Mouse (Mus musculus): ENCODE data around the gene Map1b. TPM values are rescaled to one million over a fixed set of nuclear protein-coding genes. Genes with fewer than 3 reads are reported as not detected.
A peak's percentile ranks its signal among the peaks of the same experiment; 100 is the strongest.

Gene Map1b
- polyA plus RNA-seq, 1 experiment from 2014 or later: 1,780 TPM

DNA sequence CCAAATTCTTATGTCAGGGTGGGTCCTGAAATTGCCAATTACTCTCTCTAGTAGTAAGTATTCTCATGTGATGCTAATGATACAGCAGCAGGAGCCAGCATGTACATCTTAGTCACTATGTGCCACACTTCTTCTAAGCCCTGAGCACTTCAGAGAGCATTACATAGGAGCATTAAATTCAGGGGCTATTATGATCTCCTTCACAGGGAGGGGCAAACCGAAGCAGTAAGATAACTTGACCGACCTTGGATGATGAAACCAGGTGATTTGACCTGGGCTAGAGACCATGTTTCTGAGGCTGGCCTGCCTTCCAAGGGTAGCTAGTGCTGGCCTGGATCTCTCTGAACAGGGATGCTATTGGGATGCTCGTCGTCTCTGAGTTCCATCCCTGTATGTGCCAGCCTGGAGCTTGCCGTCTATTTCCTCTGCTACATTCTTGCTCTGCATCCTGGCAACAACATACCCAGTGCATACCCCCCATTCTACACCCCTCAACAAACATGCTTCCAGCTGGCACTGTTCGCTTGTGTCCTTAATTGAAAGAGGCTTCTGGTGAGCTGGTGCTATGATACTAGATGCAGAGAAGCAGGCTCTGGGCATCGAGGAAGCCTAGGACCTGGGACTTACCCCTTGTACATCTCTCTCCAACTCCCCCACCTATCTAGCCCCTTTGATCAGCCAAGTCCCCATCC lies 72.7 kb downstream of the Map1b start:
- peak overlapping the region; percentile 90 for H3K27ac ChIP-seq (replicated peaks)
- peak overlapping the region; percentile 13; the same call in 1 of the 2 replicates for H3K4me3 ChIP-seq
- H3K9me3 ChIP-seq: no peaks in the 10 kb centered on the region
- peak overlapping the region; percentile 51 for H3K9ac ChIP-seq
- H3K36me3 ChIP-seq: peaks cover 41% of the 10 kb centered on the region
- H3K4me1 ChIP-seq (replicated peaks): peaks cover 71% of the 10 kb centered on the region
- ATAC-seq (ENCODE audit: low read depth): peak; percentile 72
- H3K27me3 ChIP-seq: no peaks in the 10 kb centered on the region
- H3K4me2 ChIP-seq: peak overlapping the region; percentile 45
- WGBS: 28% methylated on average over 7 of the region's 7 CpGs

DNA sequence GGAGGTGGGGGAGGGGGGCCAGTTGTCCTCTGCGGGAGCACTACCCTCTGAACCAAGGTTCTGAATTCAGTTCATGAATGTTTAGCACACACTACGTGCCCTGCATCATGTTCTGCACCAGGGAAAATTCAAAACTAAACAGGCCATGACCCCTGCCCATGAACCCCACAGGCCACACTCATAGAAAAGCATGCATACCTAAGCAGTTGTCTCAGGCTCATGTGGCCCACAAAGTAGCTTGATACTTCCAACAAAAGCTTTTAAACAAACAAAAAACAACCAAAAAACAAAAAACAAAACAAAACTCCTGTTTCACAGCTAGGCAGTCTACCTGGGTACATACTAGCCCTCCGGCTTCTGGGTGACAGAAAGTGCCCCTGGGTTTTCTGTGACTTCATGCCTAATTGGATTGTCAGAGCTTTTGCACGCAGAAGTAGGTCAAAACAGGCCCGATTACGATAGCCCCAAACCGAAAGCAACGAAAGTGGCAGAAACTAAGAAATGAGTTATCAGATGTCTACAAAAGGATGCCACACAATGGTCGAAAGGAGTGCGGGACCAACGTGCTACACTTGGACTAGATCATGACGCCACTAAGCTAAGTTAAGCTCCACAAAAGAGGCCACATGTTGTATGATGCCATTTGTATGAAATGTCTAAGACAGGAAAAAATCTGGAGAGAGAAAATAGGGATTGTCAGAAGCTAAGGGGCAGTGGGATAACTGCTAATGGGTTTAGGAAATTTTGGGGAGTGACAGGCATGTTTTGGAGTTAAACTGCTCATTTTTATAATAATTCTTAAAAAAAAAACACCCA lies 73.7 kb downstream of the Map1b start:
- H3K9me3 ChIP-seq: no peaks in the 10 kb centered on the region
- H3K36me3 ChIP-seq: peaks cover 50% of the 10 kb centered on the region
- ATAC-seq (ENCODE audit: low read depth): no peak
- peak overlapping the region; percentile 13; the same call in 1 of the 2 replicates for H3K4me3 ChIP-seq
- 28% methylated on average over 12 of the region's 12 CpGs for WGBS
- peak overlapping the region; percentile 90; the same call in 1 of the 2 replicates for H3K27ac ChIP-seq (replicated peaks)
- H3K4me1 ChIP-seq (replicated peaks): peaks cover 62% of the 10 kb centered on the region
- peak overlapping the region; percentile 44; the same call in 1 of the 2 replicates for H3K9ac ChIP-seq
- H3K4me2 ChIP-seq: peak overlapping the region; percentile 45
- H3K27me3 ChIP-seq: no peaks in the 10 kb centered on the region

DNA sequence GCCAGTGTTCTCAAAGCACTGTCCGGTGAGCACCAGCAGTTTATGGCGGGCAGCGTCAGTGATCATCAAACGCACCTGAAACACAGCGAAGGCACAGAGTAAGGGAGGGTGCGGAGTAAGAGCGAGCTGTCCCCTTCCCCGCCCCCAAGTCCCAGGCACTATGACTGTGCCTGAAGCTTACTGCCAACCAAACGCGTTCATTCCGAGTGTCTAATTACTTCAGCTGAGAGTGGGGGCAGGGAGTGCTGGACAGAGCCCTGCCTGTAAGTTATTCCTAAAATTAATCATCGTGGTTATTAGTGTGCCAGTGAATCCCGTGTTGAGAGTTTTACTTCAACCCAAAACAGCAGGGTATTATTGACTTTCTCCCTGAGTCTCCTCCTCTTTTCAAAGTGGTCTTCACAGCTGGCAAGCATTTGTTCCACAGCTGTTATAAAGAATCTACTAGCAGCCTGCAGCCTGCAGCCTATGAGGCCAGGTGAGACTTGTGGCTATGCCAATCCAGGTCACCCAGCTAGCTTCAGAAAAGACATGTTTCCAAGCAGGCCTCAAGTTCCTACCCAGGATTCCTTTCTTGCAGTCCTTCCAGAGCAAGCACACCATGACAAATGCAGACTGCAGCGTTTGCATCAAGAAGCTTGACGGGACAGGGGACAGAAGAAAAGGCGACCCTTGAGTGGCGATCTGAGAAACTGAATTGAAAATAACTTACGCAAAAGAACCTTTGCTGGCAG lies 74.5 kb downstream of the Map1b start:
- no peak for ATAC-seq (ENCODE audit: low read depth)
- Histone ChIP-seq H3K4me3 (no peak overlapping the region), H3K27me3 (no peaks in the 10 kb centered on the region), H3K36me3 (peaks cover 58% of the 10 kb centered on the region), H3K9ac (peak overlapping the region; percentile 44; the same call in 1 of the 2 replicates), H3K4me2 (peak overlapping the region; percentile 45), H3K4me1 (replicated peaks) (peaks cover 54% of the 10 kb centered on the region), H3K9me3 (no peaks in the 10 kb centered on the region), H3K27ac (replicated peaks) (peak overlapping the region; percentile 30; the same call in 1 of the 2 replicates)
- WGBS: 33% methylated on average over 18 of the region's 18 CpGs

DNA sequence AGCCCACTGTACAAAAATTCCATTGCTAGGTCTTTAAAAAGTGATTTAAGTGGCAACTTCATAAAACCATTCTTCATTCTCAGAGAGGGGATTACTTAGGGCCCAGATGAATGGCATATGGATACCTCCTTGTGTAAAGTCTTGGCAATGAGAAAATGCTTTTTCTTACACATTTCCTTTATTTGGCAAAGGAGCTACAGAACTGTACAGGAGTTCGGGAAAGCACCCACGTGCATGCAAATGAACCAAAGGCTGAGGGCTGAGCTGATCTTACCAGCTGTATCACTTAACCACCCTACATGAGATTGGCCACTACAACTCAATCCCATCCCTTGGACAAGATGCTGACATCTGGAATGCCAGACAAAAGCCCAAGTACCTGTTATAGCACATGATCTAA lies 76.1 kb downstream of the Map1b start:
- no peaks in the 10 kb centered on the region for H3K27me3 ChIP-seq
- WGBS: 92% methylated on average over 2 of the region's 2 CpGs
- H3K4me1 ChIP-seq (replicated peaks): peaks cover 38% of the 10 kb centered on the region
- H3K27ac ChIP-seq (replicated peaks): no peak overlapping the region
- H3K4me3 ChIP-seq: no peak overlapping the region
- H3K9me3 ChIP-seq: no peaks in the 10 kb centered on the region
- peaks cover 74% of the 10 kb centered on the region for H3K36me3 ChIP-seq
- no peak overlapping the region for H3K4me2 ChIP-seq
- no peak for ATAC-seq (ENCODE audit: low read depth)
- H3K9ac ChIP-seq: no peak overlapping the region

DNA sequence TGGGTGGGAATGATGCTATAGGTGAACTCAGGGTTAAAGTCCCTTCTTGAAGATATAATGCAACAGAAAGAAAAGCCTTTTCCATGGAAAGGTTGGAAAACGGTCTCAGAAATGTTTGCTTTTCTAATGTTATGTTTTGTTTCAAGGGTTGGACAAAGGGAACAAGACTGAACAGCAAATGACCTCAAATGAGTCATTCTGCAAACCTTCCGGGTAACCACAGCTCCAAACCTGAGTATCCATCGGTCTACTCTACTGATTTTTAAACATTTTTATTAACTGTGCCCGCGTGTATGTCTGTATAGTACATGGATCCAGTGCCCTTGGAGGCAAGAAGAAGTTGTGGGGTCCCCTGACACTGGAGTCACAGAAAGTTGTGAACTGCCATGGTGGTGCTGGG lies 77.0 kb downstream of the Map1b start:
- H3K4me3 ChIP-seq: no peak overlapping the region
- WGBS: 92% methylated on average over 5 of the region's 5 CpGs
- H3K36me3 ChIP-seq: peaks cover 83% of the 10 kb centered on the region
- H3K4me1 ChIP-seq (replicated peaks): peaks cover 30% of the 10 kb centered on the region
- H3K4me2 ChIP-seq: no peak overlapping the region
- no peaks in the 10 kb centered on the region for H3K27me3 ChIP-seq
- no peak overlapping the region for H3K9ac ChIP-seq
- H3K9me3 ChIP-seq: no peaks in the 10 kb centered on the region
- no peak overlapping the region for H3K27ac ChIP-seq (replicated peaks)
- no peak for ATAC-seq (ENCODE audit: low read depth)

DNA sequence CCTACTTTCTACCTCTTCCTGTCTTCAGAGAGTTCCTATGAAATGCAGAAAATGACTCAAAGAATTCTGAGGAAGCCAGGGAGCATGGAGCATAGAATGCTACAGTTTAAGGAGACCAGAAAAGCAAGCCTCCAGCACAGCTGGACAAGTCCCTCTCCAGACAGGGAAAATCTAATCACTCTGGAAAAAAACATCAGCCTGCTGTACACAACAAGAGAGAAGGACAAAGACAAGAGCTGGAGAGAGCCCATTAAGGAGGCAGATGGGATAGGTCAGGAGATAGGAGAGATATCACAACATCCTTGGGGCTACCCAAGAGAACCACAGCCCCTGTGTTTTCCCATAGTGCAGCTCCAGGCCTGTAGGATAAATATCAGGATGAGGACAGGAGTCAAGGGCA lies 79.3 kb downstream of the Map1b start:
- no peak for ATAC-seq (ENCODE audit: low read depth)
- H3K4me1 ChIP-seq (replicated peaks): peaks cover 7% of the 10 kb centered on the region
- H3K4me3 ChIP-seq: no peak overlapping the region

GRCm38 (mm10) chr13:99434494-99434893 lies 81.8 kb downstream of the Map1b start:
- Histone ChIP-seq H3K9ac (no peak overlapping the region), H3K27me3 (no peaks in the 10 kb centered on the region), H3K9me3 (no peaks in the 10 kb centered on the region), H3K4me2 (no peak overlapping the region), H3K36me3 (peaks cover 99% of the 10 kb centered on the region), H3K27ac (replicated peaks) (no peak overlapping the region), H3K4me1 (replicated peaks) (no peaks in the 10 kb centered on the region), H3K4me3 (no peak overlapping the region)
- WGBS: 92% methylated on average over 9 of the region's 9 CpGs
- ATAC-seq (ENCODE audit: low read depth): no peak

More for the DNA sequence above, 79.3 kb downstream of the Map1b start:
- Histone ChIP-seq H3K9me3 (no peaks in the 10 kb centered on the region), H3K9ac (no peak overlapping the region), H3K4me2 (no peak overlapping the region), H3K27ac (replicated peaks) (no peak overlapping the region), H3K36me3 (peaks cover 99% of the 10 kb centered on the region), H3K27me3 (no peaks in the 10 kb centered on the region)

DNA sequence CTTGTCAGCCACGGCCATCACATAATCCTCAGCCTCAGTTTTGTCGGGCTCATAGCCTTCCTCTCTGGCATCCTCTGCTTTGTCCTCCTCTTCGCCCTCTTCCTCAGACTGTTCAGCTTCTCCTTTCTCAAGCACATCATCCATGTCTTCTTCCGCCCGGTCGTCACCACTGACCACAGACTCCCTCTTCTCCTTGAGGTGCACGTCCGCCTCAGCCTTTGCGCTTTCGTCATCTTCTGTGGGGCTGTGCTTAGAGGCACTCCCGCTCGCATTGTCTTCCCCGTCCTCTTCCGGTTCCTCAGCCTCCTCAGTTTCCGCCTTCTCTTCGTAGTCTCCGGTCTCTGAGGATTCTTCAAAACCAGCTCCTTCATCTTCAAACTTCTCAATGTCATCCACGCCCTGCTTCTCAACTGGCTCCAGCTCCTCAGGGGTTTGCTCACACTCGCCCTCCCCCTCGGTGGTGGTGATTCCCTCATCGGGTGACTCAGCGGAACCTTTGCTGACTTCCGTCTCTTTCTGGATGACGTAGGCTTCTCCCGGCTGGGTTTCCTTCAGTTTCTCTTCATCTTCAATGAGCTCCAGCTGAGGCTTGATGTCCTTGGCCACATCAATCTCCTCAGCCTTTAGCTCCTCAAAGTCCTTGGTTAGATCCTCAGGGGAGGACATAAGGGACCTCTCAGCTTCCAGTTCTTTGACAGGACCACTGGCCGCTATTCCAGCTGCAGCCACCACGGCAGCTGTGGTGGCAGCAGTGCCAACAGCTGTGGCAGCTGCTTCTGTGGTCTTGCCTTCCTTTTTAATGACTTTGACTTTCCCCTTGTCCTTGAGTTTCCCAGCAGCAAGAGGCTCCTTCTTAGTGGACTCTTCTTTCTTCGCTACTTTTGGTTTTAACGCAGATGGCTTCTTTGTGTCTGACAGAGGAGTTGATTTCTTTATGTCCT lies 83.0 kb downstream of the Map1b start:
- no peak overlapping the region for H3K4me3 ChIP-seq
- H3K36me3 ChIP-seq: peaks cover 99% of the 10 kb centered on the region
- no peak for ATAC-seq (ENCODE audit: low read depth)
- H3K4me1 ChIP-seq (replicated peaks): no peaks in the 10 kb centered on the region
- H3K27ac ChIP-seq (replicated peaks): no peak overlapping the region
- H3K4me2 ChIP-seq: no peak overlapping the region
- no peaks in the 10 kb centered on the region for H3K27me3 ChIP-seq
- WGBS: 94% methylated on average over 29 of the region's 29 CpGs
- H3K9ac ChIP-seq: no peak overlapping the region
- no peaks in the 10 kb centered on the region for H3K9me3 ChIP-seq

DNA sequence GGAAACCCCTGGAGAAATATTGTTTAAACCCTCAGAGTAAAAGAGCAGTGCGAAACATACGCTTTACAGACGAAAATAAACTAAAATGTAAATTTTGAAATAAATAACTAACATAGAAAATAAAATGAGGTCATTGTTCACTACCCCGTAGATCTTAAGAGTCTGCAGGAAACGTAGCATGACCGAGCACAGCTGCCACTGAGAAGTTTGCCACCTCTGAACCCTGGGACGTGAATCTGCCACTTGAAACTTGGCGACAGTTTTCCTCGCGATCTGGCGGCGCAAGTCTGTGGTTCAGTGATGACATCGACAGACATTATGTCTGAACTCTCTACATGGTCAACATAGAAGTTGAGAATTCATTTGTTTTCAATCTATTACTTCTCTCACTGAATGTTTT lies 92.8 kb downstream of the Map1b start:
- no peak overlapping the region for H3K9ac ChIP-seq
- WGBS: 52% methylated on average over 13 of the region's 13 CpGs
- H3K4me2 ChIP-seq: no peak overlapping the region
- no peaks in the 10 kb centered on the region for H3K27me3 ChIP-seq
- no peak overlapping the region for H3K4me3 ChIP-seq
- H3K27ac ChIP-seq (replicated peaks): no peak overlapping the region
- no peak for ATAC-seq (ENCODE audit: low read depth)
- no peaks in the 10 kb centered on the region; the same call in 1 of the 2 replicates for H3K4me1 ChIP-seq (replicated peaks)
- H3K9me3 ChIP-seq: no peaks in the 10 kb centered on the region
- peaks cover 71% of the 10 kb centered on the region for H3K36me3 ChIP-seq

- no peak overlapping the region for H3K4me3 ChIP-seq
- 84% methylated on average over 9 of the region's 9 CpGs for WGBS
- H3K27ac ChIP-seq (replicated peaks): no peak overlapping the region
- H3K9me3 ChIP-seq: no peaks in the 10 kb centered on the region
- peaks cover 39% of the 10 kb centered on the region for H3K4me1 ChIP-seq (replicated peaks)
- no peak overlapping the region for H3K4me2 ChIP-seq
- H3K9ac ChIP-seq: no peak overlapping the region
- no peaks in the 10 kb centered on the region for H3K27me3 ChIP-seq
- H3K36me3 ChIP-seq: peaks cover 21% of the 10 kb centered on the region
- ATAC-seq (ENCODE audit: low read depth): no peak
These were observed 99.7 kb downstream of the Map1b start for GRCm38 (mm10) chr13:99416601-99417000.

DNA sequence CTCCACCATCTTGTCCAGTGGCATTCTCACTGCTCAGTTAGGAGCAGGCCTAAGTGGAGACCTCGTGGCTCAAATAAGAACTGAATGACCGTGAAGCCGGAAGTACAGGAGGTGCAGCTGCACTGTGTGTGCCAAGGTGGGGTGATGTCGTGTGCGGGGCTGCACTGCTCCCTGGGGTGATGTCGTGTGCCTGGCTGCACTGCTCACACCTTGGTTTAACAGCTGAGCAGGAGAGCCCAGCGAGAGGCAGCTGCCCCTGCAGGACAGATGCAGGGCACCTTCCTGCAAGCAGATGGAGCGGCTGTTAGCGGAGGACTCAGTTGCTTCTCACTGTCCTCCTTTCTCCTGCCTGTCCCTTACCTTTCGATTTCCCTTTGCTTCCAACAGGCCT lies 102.0 kb downstream of the Map1b start:
- WGBS: 37% methylated on average over 10 of the region's 10 CpGs
- 0 out of 2 replicates have a peak, but pooled peaks have one; percentile 8 for ATAC-seq (ENCODE audit: low read depth)
- Histone ChIP-seq H3K36me3 (peaks cover 21% of the 10 kb centered on the region), H3K4me3 (no peak overlapping the region), H3K27ac (replicated peaks) (peak overlapping the region; percentile 74), H3K9me3 (no peaks in the 10 kb centered on the region), H3K27me3 (no peaks in the 10 kb centered on the region), H3K4me1 (replicated peaks) (peaks cover 41% of the 10 kb centered on the region), H3K4me2 (no peak overlapping the region), H3K9ac (peak overlapping the region; percentile 47; the same call in 1 of the 2 replicates)

All from neural tube, embryonic 13.5 days (tissue).